Mouse (Mus musculus): ENCODE measurements around the gene Trat1. TPM values are rescaled to one million over a fixed set of nuclear protein-coding genes. Genes with fewer than 3 reads are reported as not detected.
A peak's percentile ranks its signal among the peaks of the same experiment; 100 is the strongest.

The Trat1 gene
- polyA plus RNA-seq, 1 experiment = 0.03 TPM

DNA sequence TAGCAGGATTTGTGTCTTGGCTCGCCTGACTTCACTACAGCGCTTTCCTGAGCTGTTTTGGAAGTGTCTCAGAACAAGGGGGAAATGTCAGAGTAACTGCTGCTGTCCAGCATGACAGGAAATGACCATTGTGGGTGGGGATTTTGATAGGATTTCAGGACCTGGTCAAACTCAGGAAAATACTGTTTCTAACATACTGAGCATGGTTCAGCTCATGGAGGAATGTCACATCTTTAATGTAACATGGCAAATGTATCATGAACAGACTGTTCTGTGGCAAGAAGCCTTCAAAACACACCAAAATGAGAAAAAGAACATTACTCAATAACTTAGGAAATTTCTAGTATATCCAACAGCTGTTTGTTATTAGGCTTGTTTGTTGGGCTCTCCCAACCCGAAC, 52.1 kb downstream of the Trat1 start:
- Histone ChIP-seq H3K4me3 (replicated peaks; ENCODE audit: insufficient read depth, low read depth, low read length) (no peak overlapping the region), H3K27ac (ENCODE audit: insufficient read depth, low read length) (no peak overlapping the region), H3K27me3 (ENCODE audit: control insufficient read depth, insufficient read depth, low read length) (no peaks in the 10 kb centered on the region), H3K4me1 (ENCODE audit: control insufficient read depth, insufficient read depth, low read length) (no peaks in the 10 kb centered on the region)
- TF ChIP-seq POLR2A (IDR thresholded peaks at IDR 0.05; ENCODE audit: borderline replicate concordance, insufficient read depth, low read length) = no peak
- TF ChIP-seq CTCF (IDR thresholded peaks at IDR 0.05; ENCODE audit: borderline replicate concordance, insufficient read depth, low read depth, low read length) = no peak
- WGBS = 74% methylated on average over 3 of the region's 3 CpGs
- DNase-seq = no peak

- H3K27me3 ChIP-seq (ENCODE audit: control insufficient read depth, insufficient read depth, low read length) = no peaks in the 10 kb centered on the region
- no peak for DNase-seq
- H3K27ac ChIP-seq (ENCODE audit: insufficient read depth, low read length) = no peak overlapping the region
- TF ChIP-seq POLR2A (IDR thresholded peaks at IDR 0.05; ENCODE audit: borderline replicate concordance, insufficient read depth, low read length) (no peak), CTCF (IDR thresholded peaks at IDR 0.05; ENCODE audit: borderline replicate concordance, insufficient read depth, low read depth, low read length) (no peak)
- H3K4me1 ChIP-seq (ENCODE audit: control insufficient read depth, insufficient read depth, low read length) = no peaks in the 10 kb centered on the region
- no peak overlapping the region for H3K4me3 ChIP-seq (replicated peaks; ENCODE audit: insufficient read depth, low read depth, low read length)
Observed at GRCm38 (mm10) chr16:48716343-48716742, 55.5 kb downstream of the Trat1 start.

DNA sequence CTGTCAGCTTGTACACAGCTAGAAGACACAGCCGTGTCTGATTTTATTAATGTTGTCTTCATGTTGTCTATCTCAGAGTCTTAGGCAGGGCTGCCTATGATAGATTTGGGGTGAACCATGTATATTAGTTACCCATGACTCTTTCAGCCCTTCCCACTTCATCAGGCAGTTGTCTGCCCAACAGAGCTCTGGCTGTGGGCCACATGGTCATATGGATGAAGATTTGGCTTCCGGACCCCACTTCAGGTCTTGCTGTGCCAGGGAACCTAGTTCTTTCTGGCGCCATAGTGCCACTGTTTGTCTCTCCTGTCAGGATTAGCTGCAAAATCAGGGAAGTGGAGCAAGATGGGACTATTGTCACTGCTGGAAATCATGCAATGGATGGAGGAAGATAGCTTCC, 69.9 kb downstream of the Trat1 start:
- Histone ChIP-seq H3K27ac (ENCODE audit: insufficient read depth, low read length) (no peak overlapping the region), H3K27me3 (ENCODE audit: control insufficient read depth, insufficient read depth, low read length) (no peaks in the 10 kb centered on the region), H3K4me1 (ENCODE audit: control insufficient read depth, insufficient read depth, low read length) (0 out of 2 replicates have a peak, but pooled peaks cover 2% of the 10 kb centered on the region), H3K4me3 (replicated peaks; ENCODE audit: insufficient read depth, low read depth, low read length) (no peak overlapping the region)
- DNase-seq = peak; percentile 12 to 33
- WGBS = 28% methylated on average over 3 of the region's 3 CpGs
- TF ChIP-seq CTCF (IDR thresholded peaks at IDR 0.05; ENCODE audit: borderline replicate concordance, insufficient read depth, low read depth, low read length) (no peak), POLR2A (IDR thresholded peaks at IDR 0.05; ENCODE audit: borderline replicate concordance, insufficient read depth, low read length) (no peak)

Other genes starting within 250 kb of the Trat1 start
- not detected in 2 replicates for gene Retnlb, start 44.8 kb upstream of the Trat1 start, polyA plus RNA-seq (2012; rRNA removed)
- gene Retnla, start 70.5 kb upstream of the Trat1 start, polyA plus RNA-seq (2012; rRNA removed) = 0.22 TPM in 1 of 2 replicates, not detected in the other
- gene Retnlg, start 100.6 kb upstream of the Trat1 start, polyA plus RNA-seq (2012; rRNA removed) = 0.29 and 1.00 TPM in 2 replicates
- gene Dzip3, start 222.1 kb upstream of the Trat1 start, polyA plus RNA-seq (2012; rRNA removed) = 67.2 and 76.2 TPM in 2 replicates
- gene Cip2a, start 222.2 kb upstream of the Trat1 start, polyA plus RNA-seq (2012; rRNA removed) = 1.4 and 1.9 TPM in 2 replicates

All from cerebellum, adult 2 months (tissue).